Mouse (Mus musculus) spleen, adult 2 months (tissue): ENCODE data around the gene Aloxe3. TPM values are rescaled to one million over a fixed set of nuclear protein-coding genes. Genes with fewer than 3 reads are reported as not detected.
A peak's percentile ranks its signal among the peaks of the same experiment; 100 is the strongest.

ENCODE experiments used
- DNase-seq, 2 experiments: peaks; one replicate each; pipeline versions ENCODE4 v3.0.0 to v3.0.0-alpha.2; 2012 to 2021; ENCODE audit warnings: low spot score in 2 of 2, low read depth in 1 of 2
- H3K27ac ChIP-seq: fragments of 200-500 bp; 2 replicates; pipeline ENCODE4 v1.5.1; 2012; ENCODE audit warnings: low read length, inconsistent platforms; ENCODE audit not compliant: insufficient read depth
- H3K27me3 ChIP-seq: fragments of 200-500 bp; 2 replicates; pipeline ENCODE4 v1.6.1; 2012; ENCODE audit warnings: mild to moderate bottlenecking, moderate library complexity, low read length, inconsistent platforms; ENCODE audit not compliant: control insufficient read depth, insufficient read depth
- H3K36me3 ChIP-seq: fragments of 200-500 bp; 2 replicates; pipeline ENCODE4 v1.6.1; 2012; ENCODE audit warnings: mild to moderate bottlenecking, low read length, inconsistent platforms; ENCODE audit not compliant: control insufficient read depth, insufficient read depth
- H3K4me1 ChIP-seq: fragments of 200-500 bp; 2 replicates; pipeline ENCODE4 v1.6.1; 2011; ENCODE audit warnings: inconsistent platforms; ENCODE audit not compliant: control insufficient read depth, insufficient read depth, insufficient read length
- H3K4me3 ChIP-seq: fragments of 200-500 bp; 2 replicates; pipeline ENCODE4 v1.5.1; 2011; ENCODE audit warnings: mild to moderate bottlenecking, inconsistent platforms; ENCODE audit not compliant: insufficient read depth, insufficient read length; ENCODE audit errors: extremely low read depth
- CTCF ChIP-seq: fragments of 200-500 bp; IDR thresholded peaks from 2 replicates; pipeline ENCODE4 v1.5.1; 2011; ENCODE audit warnings: mild to moderate bottlenecking, inconsistent platforms; ENCODE audit not compliant: insufficient read depth, insufficient read length, insufficient replicate concordance; ENCODE audit errors: extremely low read depth
- POLR2A ChIP-seq: fragments of 200-500 bp; IDR thresholded peaks from 2 replicates; pipeline ENCODE4 v1.6.1; 2011; ENCODE audit warnings: low read depth, low read length, inconsistent platforms
- WGBS: fragments of 180-500 bp; shearing (Covaris S2); methylation state at CpG from one replicate; pipeline ENCODE4 v1.1.7; 2018; 5-methylcytosine and 5-hydroxymethylcytosine counted together
- polyA plus RNA-seq: library from polyadenylated mRNA; depleted of rRNA; stranded (reverse); fragments of >200 nt; gene quantifications from 2 replicates; pipeline ENCODE4 v1.2.3, GENCODE M21; 2012; rRNA removed

Aloxe3 gene
- polyA plus RNA-seq, 1 experiment: 2.8 TPM

DNA sequence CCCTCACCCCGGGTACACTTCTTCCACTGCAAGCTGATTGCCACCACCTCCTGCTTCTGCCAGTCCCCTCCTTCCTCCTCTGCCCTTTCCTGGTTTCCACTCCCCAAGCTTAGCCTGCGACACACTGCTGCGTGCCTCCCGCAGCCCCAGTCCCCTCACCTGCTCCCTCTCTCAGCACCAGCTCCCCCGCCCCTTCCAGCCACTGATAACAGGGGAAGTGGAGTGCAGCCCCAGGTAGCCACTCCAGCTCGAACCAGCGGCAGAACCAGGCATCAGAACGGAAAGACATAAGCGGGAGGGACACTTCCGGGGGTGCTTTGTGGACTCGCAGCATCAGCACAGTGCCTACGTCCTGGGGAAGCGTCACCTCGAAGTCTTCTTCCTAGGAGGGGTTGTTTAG lies 71.5 kb downstream of the Aloxe3 start:
- Histone ChIP-seq H3K4me3 (peak overlapping the region; percentile 2; the same call in 1 of the 2 replicates), H3K27ac (no peak overlapping the region), H3K4me1 (no peaks in the 10 kb centered on the region), H3K27me3 (peaks cover 4% of the 10 kb centered on the region), H3K36me3 (no peaks in the 10 kb centered on the region)
- 1% methylated on average over 14 of the region's 14 CpGs for WGBS
- TF ChIP-seq POLR2A: no peak
- no peak for TF ChIP-seq CTCF
- DNase-seq: no peak

DNA sequence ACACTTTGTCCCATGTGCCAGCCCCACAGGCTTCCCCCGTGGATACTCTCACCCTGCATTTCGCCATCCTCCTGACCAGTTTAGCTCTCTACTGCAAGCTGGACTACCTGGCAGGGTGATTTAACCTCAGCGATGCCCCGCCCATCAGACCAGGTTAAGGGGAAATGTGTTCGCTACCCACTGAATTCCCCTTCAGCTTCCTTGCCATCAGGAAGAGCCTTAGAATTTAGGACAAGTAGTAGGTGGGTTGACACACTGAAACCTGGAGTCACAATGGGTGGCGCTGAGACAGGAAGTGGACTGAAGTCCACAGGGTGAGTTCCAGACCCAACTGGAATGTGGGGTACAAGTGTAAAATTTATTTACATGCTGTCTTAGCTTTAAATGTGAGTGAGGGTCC lies 72.0 kb downstream of the Aloxe3 start, which contains the start of gene Alox8:
Alox8 (minus strand) TSS at position 101 of the 400 bp plus-strand sequence.
- no peak for TF ChIP-seq POLR2A
- TF ChIP-seq CTCF: no peak
- Histone ChIP-seq H3K27me3 (peaks cover 4% of the 10 kb centered on the region), H3K36me3 (no peaks in the 10 kb centered on the region), H3K27ac (no peak within 1 kb of the TSS), H3K4me1 (no peaks in the 10 kb centered on the region), H3K4me3 (peak within 1 kb of the TSS; percentile 2; the same call in 1 of the 2 replicates)
- no peak for DNase-seq
- 30% methylated on average over 6 of the region's 6 CpGs for WGBS

Other genes with a start within 250 kb of the Aloxe3 start
- 0.04 and 0.06 TPM in 2 replicates for gene Rnf222, start 237.3 kb upstream of the Aloxe3 start, polyA plus RNA-seq
- gene Rpl26, start 224.3 kb upstream of the Aloxe3 start, polyA plus RNA-seq: 681 and 695 TPM in 2 replicates
- gene Odf4, start 198.8 kb upstream of the Aloxe3 start, polyA plus RNA-seq: not detected in 2 replicates
- gene Arhgef15, start 168.4 kb upstream of the Aloxe3 start, polyA plus RNA-seq: 11.0 and 19.2 TPM in 2 replicates
- gene Slc25a35, start 157.8 kb upstream of the Aloxe3 start, polyA plus RNA-seq: 13.1 and 13.8 TPM in 2 replicates
- gene Rangrf, start 150.7 kb upstream of the Aloxe3 start, polyA plus RNA-seq: 10.1 and 11.2 TPM in 2 replicates
- 14.0 and 16.8 TPM in 2 replicates for gene Pfas, start 117.4 kb upstream of the Aloxe3 start, polyA plus RNA-seq
- gene Ctc1, start 110.0 kb upstream of the Aloxe3 start, polyA plus RNA-seq: 27.2 and 30.4 TPM in 2 replicates
- 41.4 and 42.9 TPM in 2 replicates for gene Aurkb, start 80.2 kb upstream of the Aloxe3 start, polyA plus RNA-seq
- 16.7 and 23.7 TPM in 2 replicates for gene Borcs6, start 66.2 kb upstream of the Aloxe3 start, polyA plus RNA-seq
- gene Tmem107, start 55.1 kb upstream of the Aloxe3 start, polyA plus RNA-seq: 7.0 and 14.6 TPM in 2 replicates
- 94.2 and 95.7 TPM in 2 replicates for gene Vamp2, start 37.4 kb upstream of the Aloxe3 start, polyA plus RNA-seq
- gene Per1, start 30.7 kb upstream of the Aloxe3 start, polyA plus RNA-seq: 23.3 and 25.7 TPM in 2 replicates
- gene Hes7, start 5.5 kb upstream of the Aloxe3 start, polyA plus RNA-seq: 0.44 and 0.55 TPM in 2 replicates
- gene 9130213A22Rik, start 3.3 kb upstream of the Aloxe3 start, polyA plus RNA-seq: 0.40 and 0.69 TPM in 2 replicates
- not detected in 2 replicates for gene Alox12b, start 31.1 kb downstream of the Aloxe3 start, polyA plus RNA-seq
- 0.12 and 0.18 TPM in 2 replicates for gene Alox8, start 71.9 kb downstream of the Aloxe3 start, polyA plus RNA-seq
- 0.02 and 0.04 TPM in 2 replicates for gene Gucy2e, start 111.1 kb downstream of the Aloxe3 start, polyA plus RNA-seq
- 9.2 and 10.9 TPM in 2 replicates for gene Cntrob, start 197.9 kb downstream of the Aloxe3 start, polyA plus RNA-seq
- gene Trappc1, start 198.1 kb downstream of the Aloxe3 start, polyA plus RNA-seq: 21.2 and 28.6 TPM in 2 replicates
- 0.92 and 1.2 TPM in 2 replicates for gene Kcnab3, start 200.4 kb downstream of the Aloxe3 start, polyA plus RNA-seq
- gene Rnf227, start 214.6 kb downstream of the Aloxe3 start, polyA plus RNA-seq: 0.47 and 0.86 TPM in 2 replicates
- gene Chd3, start 243.5 kb downstream of the Aloxe3 start, polyA plus RNA-seq: 146 and 160 TPM in 2 replicates